ENCODE assay signal across 22 mouse cellular contexts in genomic region chr19:11411640-11412039, GRCm38 (mm10). TPM values are rescaled to one million over a fixed set of nuclear protein-coding genes. Genes with fewer than 3 reads are reported as not detected.
DNase-seq lines count a peak whose midpoint lies in the region; ATAC-seq and TF ChIP-seq lines count a peak whose summit lies in the region.
"Had no signal": no experiment of that assay in that cellular context is flagged by ENCODE, and none has a peak within 500 bp of the region (broad histone marks: within the 10 kb centered on the region; RNA-seq: fewer than 3 reads in every experiment).

No protein-coding gene starts in this region.

- H3K79me2 ChIP-seq in macrophage (ENCODE audit: inconsistent target): peaks cover 76% of the 10 kb centered on the region; the same call in 1 of the 2 replicates

- TF ChIP-seq POLR2A in spleen, adult 2 months (IDR thresholded peaks at IDR 0.05; ENCODE audit: low read depth, low read length): peak; percentile 56; the same call in 1 of the 2 replicates

- no peak overlapping the region for H3K4me2 ChIP-seq in hindbrain, embryonic 14.5 days (replicated peaks)
- H3K4me2 ChIP-seq: forebrain, embryonic 13.5 days; heart, embryonic 13.5 days had no signal

- TF ChIP-seq CTCF in spleen, adult 2 months (IDR thresholded peaks at IDR 0.05; ENCODE audit: extremely low read depth, insufficient read depth, insufficient read length, insufficient replicate concordance): no peak

- H3K27ac ChIP-seq in spleen, adult 2 months (ENCODE audit: insufficient read depth, low read length): peak overlapping the region; percentile 96
- peak overlapping the region; percentile 41 for H3K27ac ChIP-seq in macrophage
- H3K27ac ChIP-seq in hindbrain, embryonic 14.5 days: no peak overlapping the region
- H3K27ac ChIP-seq: forebrain, embryonic 13.5 days; heart, embryonic 13.5 days; liver, embryonic 14.5 days had no signal

- no peaks in the 10 kb centered on the region for H3K27me3 ChIP-seq in spleen, adult 2 months (ENCODE audit: control insufficient read depth, insufficient read depth, low read length)
- no peaks in the 10 kb centered on the region for H3K27me3 ChIP-seq in splenic B cell, adult 2 months (ENCODE audit: control insufficient read depth, insufficient read depth, low read length, poor library complexity, severe bottlenecking)
- H3K27me3 ChIP-seq in hindbrain, embryonic 14.5 days (ENCODE audit: control insufficient read depth, insufficient read depth, low read length): no peaks in the 10 kb centered on the region
- H3K27me3 ChIP-seq: CH12.LX; forebrain, embryonic 13.5 days; heart, embryonic 13.5 days had no signal

- 5% methylated on average over 1 of the region's 1 CpGs for WGBS in spleen, adult 2 months
- 0% methylated on average over 1 of the region's 1 CpGs for WGBS in macrophage (ENCODE audit: missing documents)
- WGBS in hindbrain, embryonic 14.5 days: 92% methylated on average over 1 of the region's 1 CpGs

- H3K4me1 ChIP-seq in spleen, adult 2 months (ENCODE audit: control insufficient read depth, insufficient read depth, insufficient read length): peaks cover 14% of the 10 kb centered on the region
- H3K4me1 ChIP-seq in hindbrain, embryonic 14.5 days (replicated peaks; ENCODE audit: control insufficient read depth, insufficient read depth, low read length): no peaks in the 10 kb centered on the region
- H3K4me1 ChIP-seq: forebrain, embryonic 13.5 days; heart, embryonic 13.5 days had no signal

- peaks cover 4% of the 10 kb centered on the region; the same call in 1 of the 2 replicates for H3K36me3 ChIP-seq in spleen, adult 2 months (ENCODE audit: control insufficient read depth, insufficient read depth, low read length)
- peaks cover 21% of the 10 kb centered on the region for H3K36me3 ChIP-seq in macrophage (ENCODE audit: inconsistent target)
- H3K36me3 ChIP-seq in splenic B cell, adult 2 months (ENCODE audit: control insufficient read depth, insufficient read depth, low read length, poor library complexity, severe bottlenecking): peaks cover 6% of the 10 kb centered on the region; the same call in 1 of the 2 replicates
- no peaks in the 10 kb centered on the region for H3K36me3 ChIP-seq in hindbrain, embryonic 14.5 days (replicated peaks; ENCODE audit: control insufficient read depth, insufficient read depth)
- H3K36me3 ChIP-seq: heart, embryonic 13.5 days had no signal

- peak in 1 of 2 experiments; percentile 50 for DNase-seq in spleen, adult 2 months (ENCODE audit: low read depth in 1 of 2, low spot score in 2 of 2)
- DNase-seq in spleen, postnatal 14 days (ENCODE audit: low spot score in 2 of 2): no peak
- DNase-seq in T-cell, adult 2 months (ENCODE audit: low spot score): peak; percentile 40
- DNase-seq in splenic B cell, adult 2 months (ENCODE audit: low read depth, low spot score): peak; percentile 68
- DNase-seq in hindbrain, embryonic 14.5 days (ENCODE audit: low spot score): no peak
- no peak for DNase-seq in ovary, postnatal 36 days (ENCODE audit: low spot score)
- DNase-seq: adrenal gland, postnatal 25 days; cerebellum, postnatal 10 days; kidney, adult 9 months; kidney, postnatal 36 days; layer of hippocampus, adult 9-11 months; right cerebral cortex, adult 18-20 months; thymus, adult 18-20 months had no signal

- no peak for ATAC-seq in hindbrain, embryonic 14.5 days (ENCODE audit: low FRiP score)
- ATAC-seq: forebrain, embryonic 13.5 days had no signal

- H3K4me3 ChIP-seq in spleen, adult 2 months (ENCODE audit: extremely low read depth, insufficient read depth, insufficient read length): peak overlapping the region; percentile 55
- no peak overlapping the region for H3K4me3 ChIP-seq in macrophage (ENCODE audit: inconsistent target)
- no peak overlapping the region for H3K4me3 ChIP-seq in hindbrain, embryonic 14.5 days (replicated peaks; ENCODE audit: low read length)
- H3K4me3 ChIP-seq: forebrain, embryonic 13.5 days; heart, embryonic 13.5 days had no signal

- no peak overlapping the region for H3K9ac ChIP-seq in hindbrain, embryonic 14.5 days
- H3K9ac ChIP-seq: forebrain, embryonic 13.5 days; heart, embryonic 13.5 days; liver, embryonic 14.5 days had no signal

- no peaks in the 10 kb centered on the region for H3K9me3 ChIP-seq in hindbrain, embryonic 14.5 days (ENCODE audit: control insufficient read depth, low read length)
- H3K9me3 ChIP-seq: forebrain, embryonic 13.5 days; heart, embryonic 13.5 days had no signal

RNA-seq across cellular contexts. Expression of gene Ms4a4c, which starts 7.1 kb away (rescaled TPM):
- 8.5 and 9.4 TPM in 2 replicates for polyA plus RNA-seq in spleen, adult 2 months (2012; rRNA removed)
- total RNA-seq in macrophage (2018; cell fraction: chromatin; rRNA removed): 100 to 1,000 TPM in 13 of 26 experiments, 10 to 100 TPM in 3, 1 to 10 TPM in 10; 1.9 to 676 (median 81.3) TPM
- total RNA-seq in macrophage (2018; cell fraction: cytosol; rRNA removed): 1,000 to 10,000 TPM in 13 of 26 experiments, 10 to 100 TPM in 13; 37.0 to 2,129 (median 675) TPM
- total RNA-seq in macrophage (2018; cell fraction: nucleus; rRNA removed): 1,000 to 10,000 TPM in 1 of 26 experiments, 100 to 1,000 TPM in 12, 10 to 100 TPM in 12, 1 to 10 TPM in 1; 9.8 to 1,205 (median 268) TPM
- 43.4 to 183 TPM (median 71.1 TPM) in 3 replicates for polyA plus RNA-seq in macrophage (2018)
- 0.11 TPM in 1 of 2 replicates, not detected in the other for polyA plus RNA-seq in hindbrain, embryonic 14.5 days (2014; fragmentation: Nextera tagmentation; extraction: Ambion mirVana)
- total RNA-seq: gastrocnemius, postnatal 4 days had no signal
- polyA plus RNA-seq: forebrain, embryonic 13.5 days; limb, embryonic 11.5 days; neural tube, embryonic 14.5 days had no signal

RNA-seq across cellular contexts. Expression of gene Ms4a4b, which starts 31.7 kb away (rescaled TPM):
- 44.9 and 62.0 TPM in 2 replicates for polyA plus RNA-seq in spleen, adult 2 months (2012; rRNA removed)
- total RNA-seq in macrophage (2018; cell fraction: chromatin; rRNA removed): 10 to 100 TPM in 13 of 26 experiments, 1 to 10 TPM in 6, under 1 TPM in 2, not detected in 5; 0.33 to 94.2 (median 23.2) TPM
- total RNA-seq in macrophage (2018; cell fraction: cytosol; rRNA removed): 1 to 10 TPM in 25 of 26 experiments, under 1 TPM in 1; 0.61 to 8.0 (median 2.3) TPM
- total RNA-seq in macrophage (2018; cell fraction: nucleus; rRNA removed): 10 to 100 TPM in 11 of 26 experiments, 1 to 10 TPM in 14, under 1 TPM in 1; 0.67 to 38.9 (median 8.0) TPM
- 2.1 to 3.8 TPM (median 3.0 TPM) in 3 replicates for polyA plus RNA-seq in macrophage (2018)
- not detected in 2 replicates for polyA plus RNA-seq in hindbrain, embryonic 14.5 days (2014; fragmentation: Nextera tagmentation; extraction: Ambion mirVana)
- total RNA-seq: CH12.LX had no signal
- polyA plus RNA-seq: forebrain, embryonic 13.5 days; heart, embryonic 13.5 days; limb, embryonic 11.5 days; neural tube, embryonic 14.5 days had no signal

RNA-seq across cellular contexts. Expression of gene Ms4a4a, which starts 36.3 kb away (rescaled TPM):
- polyA plus RNA-seq in spleen, adult 2 months (2012; rRNA removed): 0.45 and 0.83 TPM in 2 replicates
- total RNA-seq in macrophage (2018; cell fraction: chromatin; rRNA removed): 100 to 1,000 TPM in 14 of 26 experiments, 10 to 100 TPM in 12; 31.7 to 275 (median 102) TPM
- 100 to 1,000 TPM; 219 to 786 (median 517) TPM for total RNA-seq in macrophage (2018; cell fraction: cytosol; rRNA removed)
- total RNA-seq in macrophage (2018; cell fraction: nucleus; rRNA removed): 100 to 1,000 TPM; 115 to 503 (median 234) TPM
- polyA plus RNA-seq in macrophage (2018): 260 to 797 TPM (median 552 TPM) in 3 replicates
- 1.2 and 1.7 TPM in 2 replicates for polyA plus RNA-seq in hindbrain, embryonic 14.5 days (2014; fragmentation: Nextera tagmentation; extraction: Ambion mirVana)
- total RNA-seq: CH12.LX; hematopoietic stem cell, adult 5-6 weeks had no signal
- polyA plus RNA-seq: neural tube, embryonic 14.5 days had no signal

RNA-seq across cellular contexts. Expression of gene Ms4a6c, which starts 57.5 kb away (rescaled TPM):
- 8.9 and 12.2 TPM in 2 replicates for polyA plus RNA-seq in spleen, adult 2 months (2012; rRNA removed)
- 100 to 1,000 TPM in 23 of 26 experiments, 10 to 100 TPM in 3; 89.1 to 739 (median 400) TPM for total RNA-seq in macrophage (2018; cell fraction: chromatin; rRNA removed)
- 1,000 to 10,000 TPM in 12 of 26 experiments, 100 to 1,000 TPM in 14; 423 to 1,309 (median 781) TPM for total RNA-seq in macrophage (2018; cell fraction: cytosol; rRNA removed)
- 100 to 1,000 TPM; 190 to 948 (median 542) TPM for total RNA-seq in macrophage (2018; cell fraction: nucleus; rRNA removed)
- polyA plus RNA-seq in macrophage (2018): 546 to 786 TPM (median 561 TPM) in 3 replicates
- 1.3 and 2.2 TPM in 2 replicates for polyA plus RNA-seq in hindbrain, embryonic 14.5 days (2014; fragmentation: Nextera tagmentation; extraction: Ambion mirVana)

Comparison
In these comparisons a context has a peak if more than half of its experiments do, and no peak if none do; other contexts are left out.
1. DNase-seq: peak in T-cell, adult 2 months (single experiment) and splenic B cell, adult 2 months (single experiment); none in spleen, postnatal 14 days (0 of 2), hindbrain, embryonic 14.5 days (single experiment) and ovary, postnatal 36 days (single experiment).
2. RNA of gene Ms4a4a, which starts 36.3 kb away (polyA plus RNA-seq): 260 to 797 TPM in macrophage; 1.2 to 1.7 TPM in hindbrain, embryonic 14.5 days and 0.45 to 0.83 TPM in spleen, adult 2 months; every median in the first group is over 10 times any median in the second.